In the genomic region with DNA sequence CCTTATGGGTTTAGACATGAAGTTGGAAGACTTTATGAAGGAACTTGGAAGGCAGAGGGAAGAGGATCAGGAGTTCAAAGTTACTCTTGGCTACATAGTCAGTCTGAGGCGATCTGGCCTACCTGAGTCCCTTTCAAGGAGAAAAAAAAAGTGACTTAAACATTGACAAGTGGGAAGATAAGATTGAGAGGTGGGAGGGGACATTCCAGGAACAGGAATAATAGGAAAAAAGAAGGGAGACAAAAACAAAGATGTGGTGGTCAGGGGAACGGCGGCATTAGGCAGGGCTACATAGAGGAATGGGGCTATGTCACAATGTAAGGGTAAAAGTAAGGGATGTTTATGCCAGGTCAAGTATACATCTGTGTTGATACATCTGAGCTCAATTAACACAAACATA, we compare ENCODE assay signal across 23 mouse cellular contexts. TPM values are rescaled to one million over a fixed set of nuclear protein-coding genes. Genes with fewer than 3 reads are reported as not detected.
A peak's percentile ranks its signal among the peaks of the same experiment; 100 is the strongest.
DNase-seq lines count a peak whose midpoint lies in the region; ATAC-seq and TF ChIP-seq lines count a peak whose summit lies in the region.
"Had no signal": no experiment of that assay in that cellular context is flagged by ENCODE, and none has a peak within 500 bp of the region (broad histone marks: within the 10 kb centered on the region; RNA-seq: fewer than 3 reads in every experiment).

No protein-coding gene starts in this region.

- DNase-seq in heart, adult 11 months = peak; percentile 57
- DNase-seq in lung, adult 2 months = no peak
- no peak for DNase-seq in liver, postnatal 0 days
- no peak for DNase-seq in right cerebral cortex, postnatal 36 days (ENCODE audit: low spot score in 2 of 2)
- no peak for DNase-seq in urinary bladder, postnatal 25 days (ENCODE audit: low spot score)
- DNase-seq: adrenal gland, postnatal 36 days; cerebellum, adult 9-10 months; gastrocnemius, postnatal 14 days; kidney, postnatal 10 days; thymus, postnatal 4 days had no signal

- H3K4me1 ChIP-seq in heart, embryonic 11.5 days (ENCODE audit: control insufficient read depth, insufficient read depth, low read length) = peaks cover 9% of the 10 kb centered on the region
- peaks cover 13% of the 10 kb centered on the region for H3K4me1 ChIP-seq in lung, embryonic 16.5 days (replicated peaks; ENCODE audit: control insufficient read depth, insufficient read depth, low read length)
- H3K4me1 ChIP-seq in lung, adult 2 months (ENCODE audit: control insufficient read depth, insufficient read depth, low read length) = peaks cover 41% of the 10 kb centered on the region
- peaks cover 25% of the 10 kb centered on the region for H3K4me1 ChIP-seq in brown adipose tissue, adult 24 weeks (ENCODE audit: control insufficient read depth, insufficient read depth, insufficient read length, low read length)
- peaks cover 59% of the 10 kb centered on the region for H3K4me1 ChIP-seq in liver, postnatal 0 days (ENCODE audit: insufficient read depth)
- H3K4me1 ChIP-seq: embryonic facial prominence, embryonic 12.5 days; forebrain, embryonic 10.5 days; hindbrain, embryonic 10.5 days; limb, embryonic 10.5 days; neural tube, embryonic 13.5 days had no signal

- no peak for TF ChIP-seq POLR2A in lung, adult 2 months (IDR thresholded peaks at IDR 0.05; ENCODE audit: borderline replicate concordance, extremely low read depth, low read depth, low read length)

- no peaks in the 10 kb centered on the region for H3K27me3 ChIP-seq in heart, embryonic 11.5 days (ENCODE audit: control insufficient read depth, insufficient read depth, low read length)
- no peaks in the 10 kb centered on the region for H3K27me3 ChIP-seq in lung, embryonic 16.5 days (ENCODE audit: control insufficient read depth, insufficient read depth, low read depth, low read length)
- H3K27me3 ChIP-seq in liver, postnatal 0 days (ENCODE audit: insufficient read depth, low read length) = no peaks in the 10 kb centered on the region
- H3K27me3 ChIP-seq: embryonic facial prominence, embryonic 12.5 days; heart, embryonic 13.5 days; lung, embryonic 15.5 days; neural tube, embryonic 13.5 days had no signal

- ATAC-seq in heart, embryonic 11.5 days (replicated peaks; ENCODE audit: insufficient number of reproducible peaks, low FRiP score, low TSS enrichment) = no peak
- ATAC-seq in lung, embryonic 16.5 days (ENCODE audit: low read depth) = peak; percentile 34; the same call in 1 of the 2 replicates
- ATAC-seq in liver, postnatal 0 days = no peak
- ATAC-seq: activated CD4-positive, CD25-positive, alpha-beta regulatory T cell, adult 4 months had no signal

- H3K9me3 ChIP-seq in heart, embryonic 11.5 days (replicated peaks; ENCODE audit: control insufficient read depth, low read length) = no peaks in the 10 kb centered on the region
- no peaks in the 10 kb centered on the region for H3K9me3 ChIP-seq in lung, embryonic 16.5 days (ENCODE audit: control insufficient read depth, low read length)
- H3K9me3 ChIP-seq in liver, postnatal 0 days (ENCODE audit: low read length) = no peaks in the 10 kb centered on the region
- H3K9me3 ChIP-seq: embryonic facial prominence, embryonic 12.5 days; forebrain, embryonic 10.5 days; heart, embryonic 13.5 days; hindbrain, embryonic 10.5 days; limb, embryonic 10.5 days; lung, embryonic 15.5 days; neural tube, embryonic 13.5 days had no signal

- WGBS in heart, embryonic 11.5 days (ENCODE audit: insufficient replicate concordance) = 57% methylated on average over 3 of the region's 3 CpGs
- WGBS in lung, embryonic 16.5 days = 60% methylated on average over 3 of the region's 3 CpGs
- WGBS in lung, adult 2 months = 57% methylated on average over 3 of the region's 3 CpGs
- 64% methylated on average over 3 of the region's 3 CpGs for WGBS in liver, postnatal 0 days (ENCODE audit: insufficient replicate concordance)

- no peak overlapping the region for H3K27ac ChIP-seq in heart, embryonic 11.5 days (ENCODE audit: low read depth, low read length)
- H3K27ac ChIP-seq in lung, embryonic 16.5 days (ENCODE audit: low read length) = peak overlapping the region; percentile 43; the same call in 1 of the 2 replicates
- peak overlapping the region; percentile 64 for H3K27ac ChIP-seq in brown adipose tissue, adult 24 weeks (replicated peaks; ENCODE audit: low read depth, low read length)
- H3K27ac ChIP-seq in liver, postnatal 0 days (ENCODE audit: low read depth) = peak overlapping the region; percentile 82; the same call in 1 of the 2 replicates
- H3K27ac ChIP-seq: embryonic facial prominence, embryonic 12.5 days; forebrain, embryonic 10.5 days; hindbrain, embryonic 10.5 days; left cerebral cortex, adult 2 months; limb, embryonic 10.5 days; lung, embryonic 15.5 days; neural tube, embryonic 13.5 days had no signal

- H3K4me3 ChIP-seq in heart, embryonic 11.5 days (ENCODE audit: low read depth, low read length) = no peak overlapping the region
- no peak overlapping the region for H3K4me3 ChIP-seq in lung, embryonic 16.5 days (ENCODE audit: low read length)
- no peak overlapping the region for H3K4me3 ChIP-seq in lung, adult 2 months (replicated peaks; ENCODE audit: extremely low read depth, low read depth, low read length)
- no peak overlapping the region for H3K4me3 ChIP-seq in brown adipose tissue, adult 24 weeks (ENCODE audit: insufficient read depth, low read depth, low read length)
- H3K4me3 ChIP-seq in liver, postnatal 0 days (ENCODE audit: low read depth, low read length) = no peak overlapping the region
- H3K4me3 ChIP-seq: embryonic facial prominence, embryonic 12.5 days; forebrain, embryonic 10.5 days; heart, embryonic 13.5 days; hindbrain, embryonic 10.5 days; left cerebral cortex, adult 2 months; limb, embryonic 10.5 days; lung, embryonic 15.5 days; neural tube, embryonic 13.5 days had no signal

- no peak for TF ChIP-seq CTCF in lung, adult 2 months (IDR thresholded peaks at IDR 0.05; ENCODE audit: insufficient read depth, low read length)
- TF ChIP-seq CTCF in liver, postnatal 0 days (IDR thresholded peaks at IDR 0.05; ENCODE audit: low read depth) = no peak

- H3K36me3 ChIP-seq in heart, embryonic 11.5 days (ENCODE audit: control insufficient read depth, insufficient read depth, low read length) = no peaks in the 10 kb centered on the region
- H3K36me3 ChIP-seq in lung, embryonic 16.5 days (ENCODE audit: control insufficient read depth, insufficient read depth, low read length) = no peaks in the 10 kb centered on the region
- H3K36me3 ChIP-seq in liver, postnatal 0 days (replicated peaks; ENCODE audit: insufficient read depth, low read length) = peaks cover 16% of the 10 kb centered on the region
- H3K36me3 ChIP-seq: embryonic facial prominence, embryonic 12.5 days; forebrain, embryonic 10.5 days; hindbrain, embryonic 10.5 days; limb, embryonic 10.5 days; lung, embryonic 15.5 days; neural tube, embryonic 13.5 days had no signal

- no peak overlapping the region for H3K4me2 ChIP-seq in heart, embryonic 11.5 days
- H3K4me2 ChIP-seq in lung, embryonic 16.5 days (ENCODE audit: low read depth, low read length) = no peak overlapping the region
- H3K4me2 ChIP-seq in liver, postnatal 0 days (ENCODE audit: low read depth, low read length) = no peak overlapping the region
- H3K4me2 ChIP-seq: embryonic facial prominence, embryonic 12.5 days; heart, embryonic 13.5 days; lung, embryonic 15.5 days; midbrain, embryonic 11.5 days; neural tube, embryonic 13.5 days had no signal

- TF ChIP-seq EP300 in liver, postnatal 0 days (IDR thresholded peaks at IDR 0.05; ENCODE audit: low read depth) = no peak

- H3K9ac ChIP-seq in heart, embryonic 11.5 days (ENCODE audit: low read depth, low read length) = no peak overlapping the region
- H3K9ac ChIP-seq in lung, embryonic 16.5 days (ENCODE audit: low read length) = no peak overlapping the region
- H3K9ac ChIP-seq in liver, postnatal 0 days (replicated peaks) = no peak overlapping the region
- H3K9ac ChIP-seq: embryonic facial prominence, embryonic 12.5 days; heart, embryonic 13.5 days; lung, embryonic 15.5 days; neural tube, embryonic 13.5 days had no signal

RNA-seq across cellular contexts. Expression of a gene that starts 52.9 kb away (rescaled TPM):
- polyA plus RNA-seq in heart, embryonic 11.5 days (2014; fragmentation: Nextera tagmentation; extraction: Ambion mirVana) = 35.7 and 38.2 TPM in 2 replicates
- polyA plus RNA-seq in lung, embryonic 16.5 days (2015; fragmentation: Nextera tagmentation; extraction: Ambion mirVana) = 39.1 and 43.1 TPM in 2 replicates
- 6.5 and 6.6 TPM in 2 replicates for polyA plus RNA-seq in lung, adult 2 months (2012; rRNA removed)
- polyA plus RNA-seq in brown adipose tissue, adult 24 weeks (2012; ENCODE audit: insufficient read depth, insufficient read length, missing spikeins) = 25.0 and 28.1 TPM in 2 replicates
- 15.1 and 16.2 TPM in 2 replicates for polyA plus RNA-seq in liver, postnatal 0 days (2015; fragmentation: Nextera tagmentation; extraction: Ambion mirVana)

RNA-seq across cellular contexts. Expression of a gene that starts 53.2 kb away (rescaled TPM):
- polyA plus RNA-seq in heart, embryonic 11.5 days (2014; fragmentation: Nextera tagmentation; extraction: Ambion mirVana) = 8.3 and 8.6 TPM in 2 replicates
- 14.0 and 14.5 TPM in 2 replicates for polyA plus RNA-seq in lung, embryonic 16.5 days (2015; fragmentation: Nextera tagmentation; extraction: Ambion mirVana)
- 16.9 and 20.9 TPM in 2 replicates for polyA plus RNA-seq in lung, adult 2 months (2012; rRNA removed)
- polyA plus RNA-seq in brown adipose tissue, adult 24 weeks (2012; ENCODE audit: insufficient read depth, insufficient read length, missing spikeins) = 10.0 and 11.5 TPM in 2 replicates
- 9.0 and 11.0 TPM in 2 replicates for polyA plus RNA-seq in liver, postnatal 0 days (2015; fragmentation: Nextera tagmentation; extraction: Ambion mirVana)

RNA-seq across cellular contexts. Expression of a gene that starts 53.3 kb away (rescaled TPM):
- 118 and 119 TPM in 2 replicates for polyA plus RNA-seq in heart, embryonic 11.5 days (2014; fragmentation: Nextera tagmentation; extraction: Ambion mirVana)
- 122 and 124 TPM in 2 replicates for polyA plus RNA-seq in lung, embryonic 16.5 days (2015; fragmentation: Nextera tagmentation; extraction: Ambion mirVana)
- polyA plus RNA-seq in lung, adult 2 months (2012; rRNA removed) = 4.2 and 7.7 TPM in 2 replicates
- 156 and 182 TPM in 2 replicates for polyA plus RNA-seq in brown adipose tissue, adult 24 weeks (2012; ENCODE audit: insufficient read depth, insufficient read length, missing spikeins)
- polyA plus RNA-seq in liver, postnatal 0 days (2015; fragmentation: Nextera tagmentation; extraction: Ambion mirVana) = 33.2 and 33.5 TPM in 2 replicates
